Mouse (Mus musculus) embryonic facial prominence, embryonic 10.5 days (tissue): Measurements from ENCODE around the gene Tmem202. TPM values are rescaled to one million over a fixed set of nuclear protein-coding genes. Genes with fewer than 3 reads are reported as not detected.

Experiments used
- DNase-seq: peaks from one replicate; pipeline ENCODE4 v3.0.0-alpha.2; 2017; ENCODE audit warnings: low spot score
- H3K27ac ChIP-seq: fragments of 300-500 bp; sonication (generic); replicated peaks from 2 replicates; pipeline ENCODE4 v1.5.1; 2016; ENCODE audit warnings: mild to moderate bottlenecking
- H3K27me3 ChIP-seq: fragments of 300-500 bp; sonication (generic); replicated peaks from 2 replicates; pipeline ENCODE4 v1.6.1; 2016; ENCODE audit warnings: low read depth, mild to moderate bottlenecking; ENCODE audit not compliant: poor library complexity, severe bottlenecking
- H3K36me3 ChIP-seq: fragments of 300-500 bp; sonication (generic); replicated peaks from 2 replicates; pipeline ENCODE4 v1.6.1; 2016; ENCODE audit warnings: mild to moderate bottlenecking, moderate library complexity
- H3K4me1 ChIP-seq: fragments of 300-500 bp; sonication (generic); 2 replicates; pipeline ENCODE4 v1.6.1; 2016
- H3K4me3 ChIP-seq: fragments of 300-500 bp; sonication (generic); 2 replicates; pipeline ENCODE4 v1.5.1; 2016; ENCODE audit warnings: mild to moderate bottlenecking, moderate library complexity
- H3K9me3 ChIP-seq: fragments of 300-500 bp; sonication (generic); 2 replicates; pipeline ENCODE4 v1.6.1; 2016; ENCODE audit warnings: mild to moderate bottlenecking
- WGBS: fragments of 180-500 bp; shearing (Covaris S2); methylation state at CpG from one replicate; pipeline ENCODE4 v1.1.7; 2016; 5-methylcytosine and 5-hydroxymethylcytosine counted together
- polyA plus RNA-seq: library from polyadenylated mRNA; unstranded; fragments of >200 nt; fragmentation: Nextera tagmentation; extraction: Ambion mirVana; gene quantifications from 2 replicates; pipeline ENCODE4 v1.2.1, GENCODE M21; 2016

Tmem202 gene
- polyA plus RNA-seq, result not detected in 2 replicates

- WGBS, result 6% methylated on average over 55 of the region's 55 CpGs
- Histone ChIP-seq H3K4me3 (peak within 1 kb of the TSS; percentile 73), H3K27ac (peak within 1 kb of the TSS; percentile 77), H3K9me3 (no peaks in the 10 kb centered on the region), H3K36me3 (no peaks in the 10 kb centered on the region), H3K4me1 (peaks cover 23% of the 10 kb centered on the region), H3K27me3 (no peaks in the 10 kb centered on the region)
- DNase-seq, result peak; percentile 94
Observed at GRCm38 (mm10) chr9:59539441-59540137, at the start of gene Tmem202, which contains the start of gene Hexa. Tmem202 (minus strand) TSS chr9:59539847. Hexa (plus strand) TSS chr9:59539540.

GRCm38 (mm10) chr9:59588710-59589671, 49.3 kb upstream of the Tmem202 start:
- peaks cover 15% of the 10 kb centered on the region for H3K4me1 ChIP-seq
- no peaks in the 10 kb centered on the region for H3K36me3 ChIP-seq
- no peaks in the 10 kb centered on the region for H3K9me3 ChIP-seq
- peak; percentile 34 for DNase-seq
- H3K27ac ChIP-seq, result no peak overlapping the region
- H3K4me3 ChIP-seq, result no peak overlapping the region
- WGBS, result 36% methylated on average over 12 of the region's 12 CpGs
- peaks cover 27% of the 10 kb centered on the region for H3K27me3 ChIP-seq

DNA sequence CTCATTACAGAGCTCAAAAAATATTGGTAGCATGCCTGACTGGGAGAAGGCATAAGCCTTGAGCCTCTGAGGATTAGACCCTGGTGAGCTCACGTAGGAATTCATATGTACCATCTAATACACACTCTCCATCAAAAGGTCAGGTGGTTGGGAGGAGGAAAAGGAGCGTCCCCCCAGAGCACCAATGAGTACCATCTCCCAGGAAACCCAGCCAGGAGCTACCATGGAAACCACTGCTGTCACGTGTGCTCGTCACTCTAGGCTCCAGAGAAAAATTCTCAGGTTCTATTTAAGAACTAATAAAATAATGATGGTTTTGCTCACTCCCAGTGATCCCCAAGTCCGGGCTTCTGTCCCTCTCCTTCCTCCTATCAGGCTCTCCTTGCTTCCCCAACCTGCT, 48.6 kb upstream of the Tmem202 start:
- H3K4me1 ChIP-seq, result peaks cover 15% of the 10 kb centered on the region
- no peak for DNase-seq
- H3K27ac ChIP-seq, result no peak overlapping the region
- no peak overlapping the region for H3K4me3 ChIP-seq
- no peaks in the 10 kb centered on the region for H3K9me3 ChIP-seq
- no peaks in the 10 kb centered on the region for H3K36me3 ChIP-seq
- 77% methylated on average over 5 of the region's 5 CpGs for WGBS
- peaks cover 27% of the 10 kb centered on the region for H3K27me3 ChIP-seq

GRCm38 (mm10) chr9:59584871-59585308, 45.2 kb upstream of the Tmem202 start:
- Histone ChIP-seq H3K36me3 (no peaks in the 10 kb centered on the region), H3K4me3 (peak overlapping the region; percentile 44), H3K27me3 (peaks cover 37% of the 10 kb centered on the region), H3K27ac (no peak overlapping the region), H3K9me3 (no peaks in the 10 kb centered on the region), H3K4me1 (peaks cover 15% of the 10 kb centered on the region)
- WGBS, result 7% methylated on average over 13 of the region's 13 CpGs
- peak; percentile 82 for DNase-seq

- H3K4me1 ChIP-seq, result peaks cover 17% of the 10 kb centered on the region
- no peak for DNase-seq
- no peaks in the 10 kb centered on the region for H3K9me3 ChIP-seq
- H3K36me3 ChIP-seq, result no peaks in the 10 kb centered on the region
- WGBS, result under 1% methylated on average over 20 of the region's 20 CpGs
- peak overlapping the region; percentile 62; the same call in 1 of the 2 replicates for H3K27ac ChIP-seq
- H3K4me3 ChIP-seq, result peak overlapping the region; percentile 53
- peaks cover 55% of the 10 kb centered on the region for H3K27me3 ChIP-seq
Observed at GRCm38 (mm10) chr9:59578505-59578867, 38.8 kb upstream of the Tmem202 start.

DNA sequence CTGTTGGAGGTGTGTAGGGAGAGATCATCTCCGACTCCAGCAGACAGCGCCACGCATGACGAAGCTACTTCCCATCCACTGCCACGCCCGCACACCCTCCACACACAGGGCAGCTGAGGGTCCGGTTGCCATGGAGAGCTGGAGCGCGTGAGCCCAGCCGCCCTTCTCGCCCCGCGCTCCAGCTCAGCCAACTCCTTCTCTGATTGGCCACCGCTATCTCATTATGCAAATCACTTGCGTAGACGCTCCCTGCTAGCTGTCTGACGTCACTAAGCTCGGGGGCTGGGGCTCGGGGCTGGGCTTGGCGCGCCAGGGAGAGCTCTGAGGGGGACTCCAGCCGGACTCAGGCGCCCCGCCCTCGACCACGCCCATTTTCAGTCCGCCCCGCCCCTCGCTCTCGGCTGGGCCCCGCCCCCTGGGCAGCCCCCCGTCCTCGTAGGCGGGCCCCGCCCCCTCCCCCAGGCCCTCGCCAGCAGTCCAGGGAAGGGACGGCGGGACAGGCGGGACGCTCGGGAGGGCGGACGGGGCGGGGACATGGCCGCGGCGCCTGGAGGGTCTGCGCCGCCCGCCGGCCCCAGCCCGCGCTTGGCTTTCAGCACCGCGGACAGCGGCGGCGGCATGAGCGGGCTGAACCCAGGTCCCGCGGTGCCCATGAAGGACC, 38.3 kb upstream of the Tmem202 start, which contains the start of gene Celf6:
Celf6 (plus strand) TSS at position 74 of the 661 bp plus-strand sequence.
- H3K9me3 ChIP-seq, result no peaks in the 10 kb centered on the region
- no peaks in the 10 kb centered on the region for H3K36me3 ChIP-seq
- H3K4me1 ChIP-seq, result peaks cover 17% of the 10 kb centered on the region
- H3K4me3 ChIP-seq, result peak within 1 kb of the TSS; percentile 53
- WGBS, result under 1% methylated on average over 61 of the region's 61 CpGs
- H3K27ac ChIP-seq, result peak within 1 kb of the TSS; percentile 62; the same call in 1 of the 2 replicates
- peaks cover 55% of the 10 kb centered on the region for H3K27me3 ChIP-seq
- peak; percentile 100 for DNase-seq

GRCm38 (mm10) chr9:59577401-59577800, 37.8 kb upstream of the Tmem202 start:
- DNase-seq, result no peak
- Histone ChIP-seq H3K4me1 (peaks cover 17% of the 10 kb centered on the region), H3K4me3 (peak overlapping the region; percentile 53), H3K9me3 (no peaks in the 10 kb centered on the region), H3K27me3 (peaks cover 55% of the 10 kb centered on the region), H3K36me3 (no peaks in the 10 kb centered on the region), H3K27ac (no peak overlapping the region)
- WGBS, result 19% methylated on average over 13 of the region's 13 CpGs

DNA sequence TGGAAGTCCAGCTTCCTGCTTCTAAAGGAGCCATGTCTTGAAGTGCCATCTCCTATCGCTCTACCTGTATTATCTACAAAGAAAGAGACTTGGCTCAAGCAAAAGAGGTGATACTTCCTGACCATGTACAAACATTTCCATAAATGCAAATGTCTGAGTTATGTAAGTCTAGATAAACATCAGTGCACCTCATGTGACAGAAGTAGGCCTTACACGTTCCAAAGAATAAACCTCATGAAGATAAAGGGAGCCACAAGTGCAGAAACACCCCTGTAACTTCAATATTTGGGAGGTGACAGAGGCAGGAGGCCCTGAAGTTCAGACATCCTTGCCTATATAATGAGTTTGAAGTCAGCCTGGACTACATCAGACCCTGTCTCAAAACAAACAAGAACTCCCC, 32.2 kb upstream of the Tmem202 start:
- H3K27me3 ChIP-seq, result peaks cover 16% of the 10 kb centered on the region
- no peaks in the 10 kb centered on the region for H3K36me3 ChIP-seq
- H3K4me3 ChIP-seq, result no peak overlapping the region
- DNase-seq, result no peak
- no peaks in the 10 kb centered on the region for H3K9me3 ChIP-seq
- 84% methylated on average over 2 of the region's 2 CpGs for WGBS
- H3K27ac ChIP-seq, result no peak overlapping the region
- no peaks in the 10 kb centered on the region; the same call in 1 of the 2 replicates for H3K4me1 ChIP-seq

GRCm38 (mm10) chr9:59567111-59567510, 27.5 kb upstream of the Tmem202 start:
- no peaks in the 10 kb centered on the region for H3K9me3 ChIP-seq
- peaks cover 34% of the 10 kb centered on the region for H3K36me3 ChIP-seq
- H3K27me3 ChIP-seq, result no peaks in the 10 kb centered on the region
- no peak overlapping the region for H3K4me3 ChIP-seq
- no peaks in the 10 kb centered on the region; the same call in 1 of the 2 replicates for H3K4me1 ChIP-seq
- whole genome bisulfite sequencing, result 37% methylated on average over 6 of the region's 6 CpGs
- no peak overlapping the region for H3K27ac ChIP-seq
- DNase-seq, result peak; percentile 66

GRCm38 (mm10) chr9:59565600-59565999, 26.0 kb upstream of the Tmem202 start:
- no peak overlapping the region for H3K27ac ChIP-seq
- H3K4me1 ChIP-seq, result no peaks in the 10 kb centered on the region; the same call in 1 of the 2 replicates
- no peaks in the 10 kb centered on the region for H3K27me3 ChIP-seq
- peaks cover 49% of the 10 kb centered on the region for H3K36me3 ChIP-seq
- DNase-seq, result peak; percentile 78
- 23% methylated on average over 4 of the region's 4 CpGs for WGBS
- H3K4me3 ChIP-seq, result no peak overlapping the region
- no peaks in the 10 kb centered on the region for H3K9me3 ChIP-seq

DNA sequence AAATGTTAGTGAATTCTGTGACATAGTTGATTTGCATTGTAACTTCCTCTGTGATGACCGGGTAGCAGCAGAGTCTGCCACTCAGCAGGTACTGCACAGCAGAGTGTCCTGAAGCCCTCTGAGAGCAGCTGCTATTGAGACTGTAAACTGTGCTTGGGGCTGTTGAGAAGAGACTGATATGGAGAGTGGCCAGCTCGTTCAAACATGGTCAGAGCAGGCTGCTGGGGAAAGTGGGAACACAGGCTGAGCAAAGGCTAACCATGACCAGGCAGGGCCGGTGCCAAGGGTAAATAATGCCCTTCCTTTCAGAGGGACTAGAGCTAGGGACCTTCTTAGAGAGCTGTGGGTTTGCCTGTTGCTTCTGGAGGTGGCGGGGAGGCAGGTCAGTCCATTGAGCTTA, 14.1 kb upstream of the Tmem202 start:
- no peak overlapping the region for H3K27ac ChIP-seq
- 83% methylated on average over 4 of the region's 4 CpGs for WGBS
- no peak overlapping the region for H3K4me3 ChIP-seq
- H3K27me3 ChIP-seq, result no peaks in the 10 kb centered on the region
- no peaks in the 10 kb centered on the region for H3K9me3 ChIP-seq
- no peaks in the 10 kb centered on the region for H3K4me1 ChIP-seq
- H3K36me3 ChIP-seq, result peaks cover 57% of the 10 kb centered on the region
- DNase-seq, result no peak

GRCm38 (mm10) chr9:59552610-59553009, 13.0 kb upstream of the Tmem202 start:
- Histone ChIP-seq H3K4me3 (no peak overlapping the region), H3K27ac (no peak overlapping the region), H3K9me3 (no peaks in the 10 kb centered on the region), H3K4me1 (no peaks in the 10 kb centered on the region), H3K36me3 (peaks cover 46% of the 10 kb centered on the region), H3K27me3 (no peaks in the 10 kb centered on the region)
- no peak for DNase-seq
- 91% methylated on average over 5 of the region's 5 CpGs for WGBS
